Mouse (Mus musculus): ENCODE results near the gene Kcnk6. TPM values are rescaled to one million over a fixed set of nuclear protein-coding genes. Genes with fewer than 3 reads are reported as not detected.
"Not testable (repeated sequence)": the region's sequence is repeated elsewhere in the genome, so short reads cannot be mapped to it uniquely, and the experiment has no call there.

The Kcnk6 gene
- total RNA-seq, 2 experiments from 2014 or later, result 2.9 to 5.0 TPM

DNA sequence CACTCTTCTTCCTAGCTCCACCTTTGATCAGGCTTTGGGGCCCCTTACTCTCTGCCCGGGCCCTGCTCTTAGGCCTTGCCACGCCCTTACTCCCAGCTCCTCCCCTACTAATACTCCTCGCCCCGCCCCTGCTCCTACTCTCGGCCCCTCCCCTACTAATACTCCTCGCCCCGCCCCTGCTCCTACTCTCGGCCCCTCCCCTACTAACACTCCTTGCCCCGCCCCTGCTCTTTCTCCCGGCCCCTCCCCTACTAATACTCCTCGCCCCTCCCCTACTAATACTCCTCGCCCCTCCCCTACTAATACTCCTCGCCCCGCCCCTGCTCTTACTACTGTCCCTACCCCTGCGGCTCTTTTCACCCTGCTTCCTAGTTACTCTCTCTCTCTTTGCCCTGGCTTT is 21.3 kb downstream of the Kcnk6 start:
- DNase-seq, result peak; percentile 26

- DNase-seq, result no peak
Measured at GRCm38 (mm10) chr7:29202577-29202976, 29.7 kb downstream of the Kcnk6 start.

DNA sequence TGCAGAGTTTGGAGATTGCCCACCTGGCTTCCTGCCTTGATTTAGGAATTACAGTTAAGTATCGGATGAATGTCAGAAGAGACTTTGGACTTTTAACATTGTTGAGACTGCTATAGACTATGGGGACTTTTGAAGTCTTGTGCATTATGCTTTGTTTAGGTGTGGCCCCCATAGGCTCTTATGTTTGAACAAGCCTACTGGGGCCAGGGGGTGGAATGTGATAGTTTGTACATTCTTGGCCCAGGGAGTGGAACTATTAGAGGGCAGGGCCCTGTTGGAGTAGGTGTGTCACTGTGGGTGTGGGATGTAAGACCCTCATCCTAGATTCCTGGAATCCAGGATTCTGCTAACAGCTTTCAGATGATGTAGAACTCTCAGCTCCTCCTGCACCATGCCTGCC is 38.1 kb downstream of the Kcnk6 start:
- not testable (repeated sequence) for DNase-seq

DNA sequence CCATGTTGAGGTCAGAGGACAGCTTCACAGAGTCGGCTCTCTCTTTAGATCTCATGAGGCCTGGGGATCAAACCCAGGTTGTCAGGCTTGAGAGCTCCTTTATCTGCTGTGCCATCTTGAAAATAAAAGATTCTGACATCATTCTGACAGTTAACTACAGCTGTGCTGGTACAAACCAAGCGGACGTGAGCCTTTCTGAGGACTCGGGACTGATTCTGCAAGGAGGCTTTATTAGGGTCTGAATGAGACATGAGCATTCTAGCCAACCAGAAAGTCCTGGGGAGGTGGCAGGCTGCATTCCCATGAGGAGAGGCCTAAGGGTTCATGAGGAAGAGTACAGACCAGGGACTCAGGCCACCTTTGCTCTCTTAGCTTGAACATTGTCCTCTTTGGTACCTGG is 51.0 kb downstream of the Kcnk6 start:
- DNase-seq, result not testable (repeated sequence)

GRCm38 (mm10) chr7:29180854-29181236 is 51.5 kb downstream of the Kcnk6 start:
- no peak for DNase-seq

- peak; percentile 93 for DNase-seq
Measured at GRCm38 (mm10) chr7:29180077-29180853, 52.0 kb downstream of the Kcnk6 start, which contains the start of gene Psmd8. Gene Psmd8 (minus strand): TSS chr7:29180701.

DNA sequence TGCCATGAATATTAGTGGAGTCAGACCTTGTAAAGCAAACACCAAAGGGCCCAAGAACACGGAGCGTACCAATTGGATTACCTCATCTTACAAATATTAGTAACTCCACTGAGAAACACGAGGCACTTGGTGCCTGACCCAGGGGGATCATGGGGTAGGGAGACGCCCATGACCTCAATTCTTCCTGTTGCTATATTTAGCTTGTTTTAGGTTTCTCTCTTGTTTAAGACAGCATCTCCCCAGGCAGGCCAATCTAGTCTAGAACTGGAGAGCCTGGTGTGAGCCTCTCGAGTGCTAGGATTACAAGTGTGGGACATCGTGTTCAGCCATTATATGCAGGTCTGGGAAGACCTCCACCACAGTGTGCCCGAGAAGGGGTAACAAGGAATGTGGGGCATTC is 53.0 kb downstream of the Kcnk6 start:
- no peak for DNase-seq

DNA sequence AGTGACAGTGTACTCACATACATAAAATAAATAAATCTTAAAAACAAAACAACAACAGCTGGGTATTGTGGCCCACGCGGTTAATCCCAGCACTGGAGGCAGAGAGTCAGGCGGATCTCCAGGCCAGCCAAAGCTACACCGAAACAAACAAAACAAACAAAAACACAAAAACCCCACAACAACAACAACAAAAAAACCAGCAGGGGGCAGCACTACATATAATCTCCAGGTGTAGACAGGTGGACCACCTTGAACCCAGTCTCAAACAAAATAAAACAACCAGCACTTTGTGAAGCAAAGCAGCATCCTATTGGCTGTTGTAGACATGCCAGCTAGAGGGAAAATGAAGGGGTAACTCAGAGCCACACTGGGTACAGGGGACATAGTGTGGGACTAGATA is 54.2 kb downstream of the Kcnk6 start:
- DNase-seq, result no peak

- no peak for DNase-seq
Measured at GRCm38 (mm10) chr7:29172390-29173016, 59.8 kb downstream of the Kcnk6 start.

Other genes starting within 250 kb of the Kcnk6 start
- 100 to 1,000 TPM; 715 to 728 TPM for gene Ryr1, start 107.3 kb downstream of the Kcnk6 start, total RNA-seq (2021)
- gene Rasgrp4, start 97.7 kb downstream of the Kcnk6 start, total RNA-seq (2021), result 1 to 10 TPM in 1 of 2 experiments, under 1 TPM in 1; 0.86 to 1.4 TPM
- 10 to 100 TPM; 11.7 to 12.5 TPM for gene Fam98c, start 76.3 kb downstream of the Kcnk6 start, total RNA-seq (2021)
- gene Ggn, start 62.3 kb downstream of the Kcnk6 start, total RNA-seq (2021), result under 1 TPM; 0.32 to 0.35 TPM
- gene Spred3, start 62.1 kb downstream of the Kcnk6 start, total RNA-seq (2021), result 1 to 10 TPM; 1.9 to 2.4 TPM
- gene Psmd8, start 51.8 kb downstream of the Kcnk6 start, total RNA-seq (2021), result 100 to 1,000 TPM; 184 to 185 TPM
- gene Catsperg1, start 18.5 kb downstream of the Kcnk6 start, total RNA-seq (2021), result under 1 TPM; 0.16 to 0.56 TPM
- 10 to 100 TPM; 48.8 to 50.6 TPM for gene Yif1b, start 5.8 kb upstream of the Kcnk6 start, total RNA-seq (2021)
- gene 2200002D01Rik, start 16.0 kb upstream of the Kcnk6 start, total RNA-seq (2021), result 1 to 10 TPM in 1 of 2 experiments, under 1 TPM in 1; 0.72 to 1.3 TPM
- gene Spint2, start 49.4 kb upstream of the Kcnk6 start, total RNA-seq (2021), result 1 to 10 TPM; 6.6 to 8.2 TPM
- gene Ppp1r14a, start 56.8 kb upstream of the Kcnk6 start, total RNA-seq (2021), result 10 to 100 TPM; 11.8 to 13.3 TPM
- 1 to 10 TPM; 3.4 to 3.8 TPM for gene Dpf1, start 71.4 kb upstream of the Kcnk6 start, total RNA-seq (2021)